Mouse (Mus musculus): ENCODE data around the gene Dnm3. TPM values are rescaled to one million over a fixed set of nuclear protein-coding genes. Genes with fewer than 3 reads are reported as not detected.

Dnm3 gene
- polyA plus RNA-seq, 1 experiment from 2014 or later: 7.2 TPM

- H3K4me3 ChIP-seq (ENCODE audit: low read depth, low read length): no peak overlapping the region
- no peaks in the 10 kb centered on the region for H3K9me3 ChIP-seq (ENCODE audit: control insufficient read depth, low read length)
- H3K27me3 ChIP-seq (ENCODE audit: control insufficient read depth, insufficient read depth, low read length): no peaks in the 10 kb centered on the region
- H3K4me1 ChIP-seq (replicated peaks; ENCODE audit: control insufficient read depth, insufficient read depth, low read length): no peaks in the 10 kb centered on the region
- ATAC-seq (replicated peaks; ENCODE audit: low FRiP score): 0 out of 2 replicates have a peak, but pooled peaks have one; percentile 40
- H3K36me3 ChIP-seq (ENCODE audit: control insufficient read depth, insufficient read depth, low read length): no peaks in the 10 kb centered on the region
- no peak for DNase-seq (ENCODE audit: low spot score)
- H3K4me2 ChIP-seq (ENCODE audit: low read depth, low read length, severe bottlenecking): no peak overlapping the region
- no peak overlapping the region for H3K9ac ChIP-seq (ENCODE audit: low read length)
- H3K27ac ChIP-seq (ENCODE audit: low read depth, low read length): no peak overlapping the region
- WGBS: 64% methylated on average over 6 of the region's 6 CpGs
Observed at GRCm38 (mm10) chr1:162077454-162077853, 400.4 kb downstream of the Dnm3 start.

- H3K9me3 ChIP-seq (ENCODE audit: control insufficient read depth, low read length): no peaks in the 10 kb centered on the region
- H3K27ac ChIP-seq (ENCODE audit: low read depth, low read length): no peak overlapping the region
- H3K36me3 ChIP-seq (ENCODE audit: control insufficient read depth, insufficient read depth, low read length): no peaks in the 10 kb centered on the region
- no peak overlapping the region for H3K4me3 ChIP-seq (ENCODE audit: low read depth, low read length)
- 75% methylated on average over 10 of the region's 10 CpGs for WGBS
- DNase-seq (ENCODE audit: low spot score): no peak
- no peaks in the 10 kb centered on the region for H3K4me1 ChIP-seq (replicated peaks; ENCODE audit: control insufficient read depth, insufficient read depth, low read length)
- no peak overlapping the region for H3K4me2 ChIP-seq (ENCODE audit: low read depth, low read length, severe bottlenecking)
- no peak overlapping the region for H3K9ac ChIP-seq (ENCODE audit: low read length)
- no peaks in the 10 kb centered on the region for H3K27me3 ChIP-seq (ENCODE audit: control insufficient read depth, insufficient read depth, low read length)
- no peak for ATAC-seq (replicated peaks; ENCODE audit: low FRiP score)
Observed at GRCm38 (mm10) chr1:162076581-162077001, 401.2 kb downstream of the Dnm3 start.

GRCm38 (mm10) chr1:162075831-162076230 lies 402.0 kb downstream of the Dnm3 start:
- 74% methylated on average over 10 of the region's 10 CpGs for WGBS

DNA sequence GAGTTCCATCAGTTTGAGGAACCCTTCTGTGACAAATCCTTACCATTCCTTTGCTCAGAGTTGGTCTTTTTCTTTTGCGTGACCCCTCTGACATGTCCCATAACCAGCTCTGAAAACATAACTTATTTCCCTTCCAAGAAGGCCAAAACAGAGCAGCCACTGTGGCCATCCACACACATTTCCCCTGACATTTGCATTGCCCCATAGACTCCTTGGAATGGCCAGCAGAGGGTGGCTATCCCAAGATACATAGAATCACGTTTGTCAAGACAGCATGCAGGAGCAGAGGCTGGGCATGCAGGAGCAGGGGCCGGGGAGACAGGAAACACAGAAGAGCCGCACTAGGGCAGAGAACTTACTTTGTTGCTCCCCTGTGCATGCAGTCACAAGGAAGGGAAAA lies 402.4 kb downstream of the Dnm3 start:
- Histone ChIP-seq H3K27ac (ENCODE audit: low read depth, low read length) (0 out of 2 replicates have a peak overlapping the region, but pooled peaks have one; percentile 8), H3K36me3 (ENCODE audit: control insufficient read depth, insufficient read depth, low read length) (no peaks in the 10 kb centered on the region), H3K4me3 (ENCODE audit: low read depth, low read length) (no peak overlapping the region), H3K9me3 (ENCODE audit: control insufficient read depth, low read length) (no peaks in the 10 kb centered on the region), H3K4me2 (ENCODE audit: low read depth, low read length, severe bottlenecking) (no peak overlapping the region), H3K9ac (ENCODE audit: low read length) (no peak overlapping the region), H3K27me3 (ENCODE audit: control insufficient read depth, insufficient read depth, low read length) (no peaks in the 10 kb centered on the region), H3K4me1 (replicated peaks; ENCODE audit: control insufficient read depth, insufficient read depth, low read length) (no peaks in the 10 kb centered on the region)
- WGBS: 69% methylated on average over 4 of the region's 4 CpGs
- ATAC-seq (replicated peaks; ENCODE audit: low FRiP score): no peak
- no peak for DNase-seq (ENCODE audit: low spot score)

More at GRCm38 (mm10) chr1:162075831-162076230, 402.0 kb downstream of the Dnm3 start:
- no peaks in the 10 kb centered on the region for H3K9me3 ChIP-seq (ENCODE audit: control insufficient read depth, low read length)
- H3K27me3 ChIP-seq (ENCODE audit: control insufficient read depth, insufficient read depth, low read length): no peaks in the 10 kb centered on the region
- H3K36me3 ChIP-seq (ENCODE audit: control insufficient read depth, insufficient read depth, low read length): no peaks in the 10 kb centered on the region
- no peak overlapping the region for H3K9ac ChIP-seq (ENCODE audit: low read length)
- H3K27ac ChIP-seq (ENCODE audit: low read depth, low read length): no peak overlapping the region
- H3K4me1 ChIP-seq (replicated peaks; ENCODE audit: control insufficient read depth, insufficient read depth, low read length): no peaks in the 10 kb centered on the region
- ATAC-seq (replicated peaks; ENCODE audit: low FRiP score): no peak
- H3K4me3 ChIP-seq (ENCODE audit: low read depth, low read length): no peak overlapping the region
- DNase-seq (ENCODE audit: low spot score): no peak
- H3K4me2 ChIP-seq (ENCODE audit: low read depth, low read length, severe bottlenecking): no peak overlapping the region

- no peaks in the 10 kb centered on the region for H3K4me1 ChIP-seq (replicated peaks; ENCODE audit: control insufficient read depth, insufficient read depth, low read length)
- H3K27ac ChIP-seq (ENCODE audit: low read depth, low read length): 0 out of 2 replicates have a peak overlapping the region, but pooled peaks have one; percentile 8
- H3K9me3 ChIP-seq (ENCODE audit: control insufficient read depth, low read length): no peaks in the 10 kb centered on the region
- no peaks in the 10 kb centered on the region for H3K36me3 ChIP-seq (ENCODE audit: control insufficient read depth, insufficient read depth, low read length)
- no peak for DNase-seq (ENCODE audit: low spot score)
- H3K4me2 ChIP-seq (ENCODE audit: low read depth, low read length, severe bottlenecking): no peak overlapping the region
- ATAC-seq (replicated peaks; ENCODE audit: low FRiP score): no peak
- WGBS: 62% methylated on average over 17 of the region's 17 CpGs
- no peaks in the 10 kb centered on the region for H3K27me3 ChIP-seq (ENCODE audit: control insufficient read depth, insufficient read depth, low read length)
- no peak overlapping the region for H3K9ac ChIP-seq (ENCODE audit: low read length)
- no peak overlapping the region for H3K4me3 ChIP-seq (ENCODE audit: low read depth, low read length)
Observed at GRCm38 (mm10) chr1:162074626-162075410, 403.0 kb downstream of the Dnm3 start.

DNA sequence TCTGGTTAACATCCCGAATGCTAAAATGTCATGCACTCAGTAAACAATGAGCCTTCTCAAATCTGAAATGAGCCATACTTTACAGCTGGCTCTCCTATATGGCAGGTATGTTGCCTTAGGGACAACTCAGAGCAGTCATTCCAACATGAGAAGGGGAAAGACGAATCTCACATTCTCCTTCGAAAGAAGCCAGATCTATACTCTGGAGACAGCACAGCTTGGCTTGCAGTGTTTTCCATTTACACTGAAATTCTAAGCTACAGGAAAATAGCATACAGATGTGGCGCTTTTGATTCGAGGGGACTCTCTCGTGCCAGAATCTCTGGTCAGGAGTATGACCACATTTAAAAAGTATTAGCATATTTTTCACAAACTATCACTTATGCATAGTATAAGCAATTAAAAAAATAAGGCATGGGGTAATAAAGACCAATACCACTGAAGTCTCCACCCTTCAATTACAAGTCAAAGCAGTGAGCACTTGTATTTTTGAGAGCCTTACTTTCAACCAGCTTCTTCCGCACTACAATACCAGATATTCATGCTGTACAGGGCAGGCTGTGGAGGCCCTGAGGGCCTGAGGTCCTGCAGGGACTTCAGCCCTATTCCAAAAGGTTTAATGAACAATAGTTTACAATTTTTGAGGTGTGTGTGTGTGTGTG lies 404.8 kb downstream of the Dnm3 start:
- no peaks in the 10 kb centered on the region for H3K9me3 ChIP-seq (ENCODE audit: control insufficient read depth, low read length)
- H3K36me3 ChIP-seq (ENCODE audit: control insufficient read depth, insufficient read depth, low read length): no peaks in the 10 kb centered on the region
- WGBS: 83% methylated on average over 7 of the region's 7 CpGs
- H3K27me3 ChIP-seq (ENCODE audit: control insufficient read depth, insufficient read depth, low read length): no peaks in the 10 kb centered on the region
- no peak overlapping the region for H3K9ac ChIP-seq (ENCODE audit: low read length)
- no peak for DNase-seq (ENCODE audit: low spot score)
- H3K4me1 ChIP-seq (replicated peaks; ENCODE audit: control insufficient read depth, insufficient read depth, low read length): no peaks in the 10 kb centered on the region
- no peak for ATAC-seq (replicated peaks; ENCODE audit: low FRiP score)
- H3K4me2 ChIP-seq (ENCODE audit: low read depth, low read length, severe bottlenecking): no peak overlapping the region
- H3K27ac ChIP-seq (ENCODE audit: low read depth, low read length): no peak overlapping the region
- no peak overlapping the region for H3K4me3 ChIP-seq (ENCODE audit: low read depth, low read length)

- Histone ChIP-seq H3K4me3 (ENCODE audit: low read depth, low read length) (no peak overlapping the region), H3K27me3 (ENCODE audit: control insufficient read depth, insufficient read depth, low read length) (no peaks in the 10 kb centered on the region), H3K4me2 (ENCODE audit: low read depth, low read length, severe bottlenecking) (no peak overlapping the region), H3K9me3 (ENCODE audit: control insufficient read depth, low read length) (no peaks in the 10 kb centered on the region), H3K4me1 (replicated peaks; ENCODE audit: control insufficient read depth, insufficient read depth, low read length) (no peaks in the 10 kb centered on the region; the same call in 1 of the 2 replicates), H3K9ac (ENCODE audit: low read length) (peak overlapping the region; percentile 5; the same call in 1 of the 2 replicates), H3K27ac (ENCODE audit: low read depth, low read length) (peak overlapping the region; percentile 31; the same call in 1 of the 2 replicates), H3K36me3 (ENCODE audit: control insufficient read depth, insufficient read depth, low read length) (no peaks in the 10 kb centered on the region)
- WGBS: 6% methylated on average over 6 of the region's 6 CpGs
- ATAC-seq (replicated peaks; ENCODE audit: low FRiP score): peak; percentile 80
- DNase-seq (ENCODE audit: low spot score): no peak
Observed at GRCm38 (mm10) chr1:162053608-162054007, 424.2 kb downstream of the Dnm3 start.

GRCm38 (mm10) chr1:162053186-162053585 lies 424.6 kb downstream of the Dnm3 start:
- DNase-seq (ENCODE audit: low spot score) (no peak), ATAC-seq (replicated peaks; ENCODE audit: low FRiP score) (peak; percentile 16; the same call in 1 of the 2 replicates)
- Histone ChIP-seq H3K9me3 (ENCODE audit: control insufficient read depth, low read length) (no peaks in the 10 kb centered on the region), H3K36me3 (ENCODE audit: control insufficient read depth, insufficient read depth, low read length) (no peaks in the 10 kb centered on the region), H3K4me3 (ENCODE audit: low read depth, low read length) (no peak overlapping the region), H3K27ac (ENCODE audit: low read depth, low read length) (peak overlapping the region; percentile 31; the same call in 1 of the 2 replicates), H3K9ac (ENCODE audit: low read length) (peak overlapping the region; percentile 20; the same call in 1 of the 2 replicates), H3K27me3 (ENCODE audit: control insufficient read depth, insufficient read depth, low read length) (no peaks in the 10 kb centered on the region), H3K4me2 (ENCODE audit: low read depth, low read length, severe bottlenecking) (no peak overlapping the region), H3K4me1 (replicated peaks; ENCODE audit: control insufficient read depth, insufficient read depth, low read length) (no peaks in the 10 kb centered on the region; the same call in 1 of the 2 replicates)
- 27% methylated on average over 7 of the region's 7 CpGs for WGBS

Data from forebrain, embryonic 11.5 days (tissue).